Mouse (Mus musculus): ENCODE results near the gene Cebpa. TPM values are rescaled to one million over a fixed set of nuclear protein-coding genes. Genes with fewer than 3 reads are reported as not detected.

Gene Cebpa
- total RNA-seq (2023): 10 to 100 TPM; 62.6 to 77.3 TPM

DNA sequence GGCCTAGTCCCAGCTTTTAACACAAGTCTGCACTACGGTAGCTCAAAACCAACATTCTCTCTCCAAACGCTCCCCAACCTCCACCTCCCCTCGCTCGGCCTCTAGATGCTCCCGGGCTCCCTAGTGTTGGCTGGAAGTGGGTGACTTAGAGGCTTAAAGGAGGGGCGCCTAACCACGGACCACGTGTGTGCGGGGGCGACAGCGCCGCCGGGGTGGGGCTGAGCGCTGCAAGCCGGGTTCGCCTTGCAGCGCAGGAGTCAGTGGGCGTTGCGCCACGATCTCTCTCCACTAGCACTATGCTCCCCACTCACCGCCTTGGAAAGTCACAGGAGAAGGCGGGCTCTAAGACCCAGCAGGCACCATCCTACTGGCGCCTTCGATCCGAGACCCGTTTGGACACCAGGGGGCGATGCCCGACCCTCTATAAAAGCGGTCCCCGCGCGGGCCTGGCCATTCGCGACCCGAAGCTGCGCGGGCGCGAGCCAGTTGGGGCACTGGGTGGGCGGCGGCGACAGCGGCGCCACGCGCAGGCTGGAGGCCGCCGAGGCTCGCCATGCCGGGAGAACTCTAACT is at the start of gene Cebpa:
Gene Cebpa, plus strand, starts transcription at position 453 of the 573 bp plus-strand sequence.

Other genes with a start within 250 kb of the Cebpa start
- gene Pepd, start 206.9 kb upstream of the Cebpa start, total RNA-seq (2023): 10 to 100 TPM; 17.1 to 23.9 TPM
- 10 to 100 TPM; 39.5 to 41.2 TPM for gene Cebpg, start 62.7 kb upstream of the Cebpa start, total RNA-seq (2023)
- not detected for gene Slc7a10, start 67.1 kb downstream of the Cebpa start, total RNA-seq (2023)
- gene Lrp3, start 96.2 kb downstream of the Cebpa start, total RNA-seq (2023): not detected
- 1 to 10 TPM; 4.9 to 7.1 TPM for gene Gpatch1, start 199.1 kb downstream of the Cebpa start, total RNA-seq (2023)
- gene Rhpn2, start 214.9 kb downstream of the Cebpa start, total RNA-seq (2023): under 1 TPM in 1 of 2 experiments, not detected in 1; 0.38 TPM